Mouse (Mus musculus) spleen, postnatal 14 days (tissue): Measurements from ENCODE around the gene Rhbdl1.

Experiments used
- DNase-seq, 2 experiments: peaks; one replicate each; pipeline ENCODE4 v3.0.0; 2021 to 2022; ENCODE audit warnings: low spot score in 2 of 2

Gene Rhbdl1

DNA sequence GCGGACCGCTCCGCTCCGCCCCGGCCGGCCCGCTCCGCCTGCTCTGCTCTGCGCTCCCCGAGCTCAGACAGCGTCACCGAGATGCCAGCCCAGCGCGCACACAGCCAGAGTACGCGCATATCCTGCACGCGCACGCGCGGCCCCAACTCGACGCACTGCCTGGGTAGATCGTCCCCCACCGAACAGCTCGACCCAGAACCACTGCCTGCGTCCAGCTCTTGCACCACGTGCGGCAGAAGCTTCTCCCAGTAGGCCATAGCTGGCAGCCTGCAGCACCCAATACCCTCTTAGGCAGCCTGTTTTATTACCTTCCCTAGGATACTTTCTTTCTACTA lies at the start of gene Rhbdl1:
TSS of gene Rhbdl1 (minus strand) at position 220 of the 335 bp plus-strand sequence.
- DNase-seq: no peak

DNA sequence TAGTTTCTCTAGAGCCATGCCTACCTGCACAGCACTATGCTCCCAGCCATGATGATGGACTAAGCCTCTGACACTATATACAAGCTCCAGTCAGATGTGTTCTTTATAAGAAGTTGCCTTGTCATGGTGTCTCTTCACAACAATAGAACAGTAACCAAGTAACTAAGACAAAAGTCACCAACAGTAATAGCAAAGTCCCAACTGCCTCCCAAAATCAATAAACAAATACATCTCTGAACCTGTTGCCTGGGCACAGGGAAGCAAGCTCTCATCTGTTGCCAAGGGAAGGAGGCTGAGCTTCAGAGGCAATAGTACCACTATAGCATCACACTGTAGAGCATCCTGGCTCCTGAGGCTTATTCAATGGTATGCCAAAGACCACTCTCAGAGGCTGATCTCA lies 49.7 kb upstream of the Rhbdl1 start:
- no peak for DNase-seq

DNA sequence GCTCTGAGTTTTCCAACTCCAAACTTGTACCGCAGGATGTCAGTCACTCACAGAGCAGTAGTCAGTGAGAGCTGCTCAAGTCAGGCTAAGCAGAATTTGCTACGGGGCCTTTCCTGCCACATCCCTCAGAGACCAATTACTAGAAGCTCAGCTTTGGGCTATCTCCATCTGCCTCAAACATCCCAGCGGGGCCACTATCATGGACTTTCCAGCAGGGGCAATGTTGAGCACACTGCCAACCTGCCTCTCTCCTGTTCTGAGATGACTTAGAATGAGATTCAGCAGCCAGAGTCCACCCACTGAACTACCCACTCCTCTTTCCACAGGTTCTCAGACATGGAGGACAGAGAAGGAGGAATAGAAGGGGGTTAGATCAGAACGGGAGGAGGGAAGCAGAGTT lies 48.5 kb upstream of the Rhbdl1 start:
- DNase-seq: no peak

DNA sequence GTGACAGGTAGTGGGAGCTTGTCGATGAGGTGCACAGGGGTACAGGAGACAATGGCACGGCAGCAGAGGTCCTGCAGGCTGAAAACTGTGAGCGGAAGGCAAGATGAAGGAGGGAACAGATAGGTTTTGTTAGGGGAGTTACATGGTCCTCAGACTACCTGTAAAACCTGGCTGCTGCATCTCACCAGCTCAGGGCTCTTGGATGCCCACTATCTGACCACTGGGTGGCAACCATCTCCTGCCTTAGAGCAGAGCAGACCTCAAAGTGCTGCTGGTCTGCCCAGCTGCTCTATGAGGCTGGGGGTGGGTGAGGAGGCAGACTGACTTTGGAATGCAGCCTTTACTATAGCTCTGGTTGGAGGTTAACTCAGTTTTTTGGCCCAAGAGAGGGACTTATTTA lies 46.7 kb upstream of the Rhbdl1 start:
- no peak for DNase-seq

GRCm38 (mm10) chr17:25883268-25883667 lies 46.2 kb upstream of the Rhbdl1 start:
- no peak for DNase-seq

DNA sequence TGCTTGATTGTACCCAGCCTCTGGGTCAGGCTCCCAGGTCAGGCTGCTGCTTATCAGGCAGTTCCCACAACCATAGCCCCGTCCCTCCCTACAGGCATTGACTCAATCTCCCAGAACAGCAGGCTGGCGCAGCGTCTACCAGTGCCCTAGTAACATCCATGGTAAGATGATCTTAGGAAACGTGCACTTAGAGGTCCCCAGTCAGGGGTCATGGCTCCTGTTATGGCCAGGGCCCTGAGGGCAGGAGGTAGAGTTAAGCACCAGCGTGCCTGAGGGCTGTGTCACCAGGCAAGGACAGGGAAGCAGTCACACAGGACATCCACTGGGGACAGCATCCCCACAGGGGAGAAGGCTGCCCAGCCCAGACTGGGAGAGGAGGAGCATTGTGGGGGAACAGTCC lies 45.2 kb upstream of the Rhbdl1 start:
- no peak for DNase-seq

GRCm38 (mm10) chr17:25881691-25882090 lies 44.6 kb upstream of the Rhbdl1 start:
- no peak for DNase-seq

- no peak for DNase-seq
Measured at GRCm38 (mm10) chr17:25880913-25881641, 44.0 kb upstream of the Rhbdl1 start.

- no peak for DNase-seq
Measured at GRCm38 (mm10) chr17:25880196-25880910, 43.3 kb upstream of the Rhbdl1 start, which contains the start of gene Wfikkn1. Gene Wfikkn1, minus strand, starts transcription at chr17:25880858.

- no peak for DNase-seq
Measured at GRCm38 (mm10) chr17:25879750-25880149, 42.7 kb upstream of the Rhbdl1 start.

- DNase-seq: no peak
Measured at GRCm38 (mm10) chr17:25879261-25879660, 42.2 kb upstream of the Rhbdl1 start.

- DNase-seq: no peak
Measured at GRCm38 (mm10) chr17:25878611-25879180, 41.6 kb upstream of the Rhbdl1 start.

- DNase-seq: no peak
Measured at GRCm38 (mm10) chr17:25877741-25878610, 40.9 kb upstream of the Rhbdl1 start.

GRCm38 (mm10) chr17:25877025-25877424 lies 39.9 kb upstream of the Rhbdl1 start:
- DNase-seq: no peak

DNA sequence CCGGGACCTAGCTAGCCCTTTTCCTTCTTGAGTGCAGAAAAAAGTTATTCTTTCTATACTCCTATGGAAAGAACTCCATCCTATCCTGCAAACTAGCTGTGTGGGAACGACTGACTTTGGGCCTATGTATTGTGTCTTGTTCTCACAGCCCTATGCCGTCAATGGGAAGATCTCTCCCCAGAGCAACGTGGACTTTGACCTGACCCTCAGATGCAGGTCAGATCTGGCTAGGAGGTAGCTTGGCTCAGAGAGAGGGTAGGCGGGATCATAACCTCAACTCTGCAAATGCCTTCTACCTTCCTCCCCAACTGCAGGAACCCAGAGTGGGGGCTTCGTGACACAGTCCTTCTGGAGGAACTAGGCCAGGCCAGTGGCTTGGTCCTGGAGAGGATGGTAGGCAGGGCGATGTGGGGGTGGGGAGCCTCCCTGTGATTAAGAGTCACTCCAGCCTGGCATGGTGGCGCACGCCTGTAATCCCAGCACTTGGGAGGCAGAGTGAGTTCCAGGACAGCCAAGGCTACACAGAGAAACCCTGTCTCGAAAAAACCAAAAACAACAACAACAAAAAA lies 39.3 kb upstream of the Rhbdl1 start:
- DNase-seq: no peak

DNA sequence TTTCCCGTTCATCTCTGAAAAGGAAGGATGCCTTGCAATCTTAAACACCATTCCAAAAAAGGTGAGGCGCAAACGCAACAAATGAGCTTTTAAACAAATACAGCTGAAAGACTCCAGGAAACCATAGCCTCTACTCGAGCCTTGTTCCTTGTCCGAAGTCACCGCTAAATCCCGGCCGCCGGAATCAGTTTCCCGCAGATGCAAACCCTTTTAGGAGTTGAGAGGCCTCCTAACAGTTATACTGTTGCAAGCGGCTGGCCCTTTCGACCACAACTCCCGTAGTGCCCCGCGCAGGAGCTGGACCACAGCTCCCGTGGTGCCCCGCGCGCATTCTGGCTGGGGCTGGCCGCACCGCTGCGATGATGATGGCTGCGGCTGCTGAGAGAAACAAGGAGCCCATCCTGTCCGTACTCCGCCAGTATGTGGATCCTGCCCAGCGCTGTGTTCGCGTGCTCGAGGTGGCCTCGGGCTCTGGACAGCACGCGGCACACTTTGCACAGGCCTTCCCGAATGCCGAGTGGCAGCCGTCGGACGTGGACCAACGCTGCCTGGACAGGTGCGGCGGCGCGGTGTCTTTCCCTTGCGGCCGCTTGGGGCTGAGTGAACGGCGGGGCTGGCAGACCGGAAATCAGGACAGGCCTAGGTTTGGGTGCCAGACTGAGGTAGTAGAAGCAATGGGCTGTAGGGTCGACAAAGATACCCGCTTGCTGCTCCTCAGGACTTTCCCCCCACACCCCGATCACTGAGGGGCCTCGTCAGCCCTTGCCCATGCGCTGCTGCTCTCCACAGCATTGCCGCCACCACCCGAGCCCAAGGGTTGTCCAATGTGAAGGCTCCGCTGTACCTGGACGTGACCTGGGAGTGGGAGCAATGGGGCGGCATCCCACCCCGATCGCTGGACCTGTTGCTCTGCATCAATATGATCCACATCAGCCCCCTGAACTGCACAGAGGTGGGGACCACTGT lies 38.4 kb upstream of the Rhbdl1 start:
- peak; percentile 78 to 83 for DNase-seq

GRCm38 (mm10) chr17:25874721-25875170 lies 37.7 kb upstream of the Rhbdl1 start, which contains the start of gene Mettl26:
Gene Mettl26, plus strand, starts transcription at chr17:25875074.
- peak; percentile 92 to 96 for DNase-seq

- no peak for DNase-seq
Measured at GRCm38 (mm10) chr17:25874148-25874720, 37.1 kb upstream of the Rhbdl1 start.

- DNase-seq: no peak
Measured at GRCm38 (mm10) chr17:25873405-25874147, 36.5 kb upstream of the Rhbdl1 start.
